Mouse (Mus musculus) kidney, postnatal 10 days (tissue): ENCODE results near the gene Bcl2l13.

Experiments
- DNase-seq: peaks from one replicate; pipeline ENCODE4 v3.0.0; 2021; ENCODE audit warnings: mixed read lengths

Bcl2l13 gene

GRCm38 (mm10) chr6:120932597-120932996, 96.6 kb downstream of the Bcl2l13 start:
- DNase-seq = no peak

GRCm38 (mm10) chr6:120933670-120934069, 97.7 kb downstream of the Bcl2l13 start:
- no peak for DNase-seq

- DNase-seq = no peak
Observed at GRCm38 (mm10) chr6:120934176-120934575, 98.2 kb downstream of the Bcl2l13 start.

GRCm38 (mm10) chr6:120937104-120937617, 101.1 kb downstream of the Bcl2l13 start:
- no peak for DNase-seq

- no peak for DNase-seq
Observed at GRCm38 (mm10) chr6:120937999-120938608, 102.1 kb downstream of the Bcl2l13 start.

GRCm38 (mm10) chr6:120938763-120939450, 102.9 kb downstream of the Bcl2l13 start:
- no peak for DNase-seq

GRCm38 (mm10) chr6:120939783-120940182, 103.8 kb downstream of the Bcl2l13 start:
- DNase-seq = no peak

GRCm38 (mm10) chr6:120940446-120941083, 104.6 kb downstream of the Bcl2l13 start:
- no peak for DNase-seq

GRCm38 (mm10) chr6:120941084-120941481, 105.1 kb downstream of the Bcl2l13 start:
- no peak for DNase-seq

GRCm38 (mm10) chr6:120941575-120941974, 105.6 kb downstream of the Bcl2l13 start:
- no peak for DNase-seq
